Mouse (Mus musculus): ENCODE data around the gene Sema6d. TPM values are rescaled to one million over a fixed set of nuclear protein-coding genes. Genes with fewer than 3 reads are reported as not detected.

Gene Sema6d
- total RNA-seq, 2 experiments from 2014 or later, result 48.1 to 50.1 TPM

DNA sequence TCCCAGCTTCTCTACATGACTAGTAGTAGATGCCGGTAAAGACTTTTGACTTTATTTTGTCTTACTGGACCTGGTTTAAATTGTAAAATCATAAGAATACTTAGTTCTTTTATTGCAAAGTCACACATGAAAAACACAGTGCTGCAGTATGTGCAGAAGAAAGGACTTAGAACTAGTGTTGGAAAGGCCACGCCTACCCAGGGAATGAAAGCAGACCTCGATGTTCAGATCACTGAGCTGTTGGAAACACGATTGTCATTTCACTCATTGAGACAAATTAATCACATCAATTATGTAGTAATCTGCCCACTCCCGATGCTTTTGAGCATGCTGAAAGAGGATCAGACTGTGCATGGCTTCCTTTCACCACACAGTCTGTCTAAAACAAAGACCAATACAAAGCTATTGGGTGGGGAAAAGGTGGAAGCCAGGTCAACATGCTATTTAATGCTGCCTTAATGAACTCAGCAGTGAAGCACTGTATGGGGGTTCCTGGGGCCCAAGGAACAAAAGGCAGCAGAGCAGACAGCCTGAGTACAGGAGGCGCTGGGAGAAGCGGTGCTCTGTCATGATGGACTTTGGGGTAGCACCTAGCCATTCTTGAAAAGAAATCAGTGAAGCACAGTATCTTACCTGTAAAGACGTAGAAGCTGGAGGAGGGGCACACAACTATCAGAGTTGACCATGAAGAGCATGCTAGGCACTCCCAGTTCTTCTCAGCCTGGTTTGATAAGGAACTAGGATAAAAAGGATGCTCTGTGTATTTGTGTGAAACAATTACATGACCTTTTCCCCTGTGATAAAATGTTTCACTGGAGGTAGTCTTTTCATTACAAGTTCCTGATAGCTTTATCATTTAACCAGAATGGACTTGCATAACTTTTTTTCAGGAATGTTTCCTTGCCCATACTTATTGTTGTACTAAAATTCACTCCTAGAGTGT, 375.5 kb downstream of the Sema6d start:
- DNase-seq (ENCODE audit: low spot score in 2 of 2), result peak in 1 of 2 experiments; percentile 9

DNA sequence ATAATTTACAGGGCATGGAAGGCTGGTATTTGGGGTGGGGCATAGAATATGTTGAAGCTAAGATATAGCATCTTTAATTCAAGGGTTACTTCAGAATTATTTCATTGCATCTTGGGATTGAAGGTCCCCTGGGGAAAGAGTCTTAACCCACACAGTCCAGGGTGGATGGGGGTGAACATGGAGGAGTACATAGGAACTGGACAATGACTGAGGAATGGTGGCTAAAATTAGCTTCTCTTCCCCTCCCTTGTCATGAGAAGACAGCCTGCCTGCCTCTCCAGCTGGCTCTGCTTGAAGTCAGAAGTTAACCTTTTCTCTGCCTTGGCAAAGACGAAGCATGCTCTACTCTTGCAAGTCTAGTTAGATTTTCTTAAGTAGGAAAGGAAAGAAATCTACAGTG, 377.7 kb downstream of the Sema6d start:
- DNase-seq (ENCODE audit: low spot score in 2 of 2), result no peak

DNA sequence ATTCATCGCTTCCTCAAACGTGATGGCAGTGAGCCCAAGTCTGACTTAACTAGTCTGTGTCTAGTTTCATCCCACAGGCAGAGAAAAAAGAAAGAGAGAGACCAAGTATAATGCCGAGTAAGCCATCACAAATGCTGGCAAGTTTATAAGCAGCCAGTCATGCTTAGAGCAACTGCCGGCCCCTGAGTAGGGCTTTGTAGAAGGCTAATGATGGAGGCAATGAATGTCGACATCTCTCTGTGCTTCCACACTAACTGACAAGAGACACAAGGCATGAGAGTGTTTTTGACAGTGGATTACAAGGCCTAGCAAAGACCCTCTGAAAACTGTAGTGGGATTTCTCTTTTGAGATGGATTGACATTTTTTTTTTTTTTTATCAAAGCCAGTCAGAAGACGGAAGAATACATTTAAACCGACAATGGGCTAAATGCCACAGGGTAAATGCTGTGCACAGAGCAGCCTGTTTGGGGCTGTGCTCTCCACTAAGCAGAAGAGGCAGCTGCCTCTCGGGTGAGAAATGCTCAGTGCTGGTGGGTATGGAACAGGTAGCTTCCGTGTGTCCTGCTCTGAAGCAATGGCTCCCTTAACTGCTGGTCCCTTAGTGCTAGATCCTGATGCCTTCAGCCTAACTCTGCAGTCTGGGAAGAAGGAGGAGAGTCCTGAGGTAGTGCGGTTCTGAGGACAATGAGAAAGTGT, 380.7 kb downstream of the Sema6d start:
- DNase-seq (ENCODE audit: low spot score in 2 of 2), result no peak

DNA sequence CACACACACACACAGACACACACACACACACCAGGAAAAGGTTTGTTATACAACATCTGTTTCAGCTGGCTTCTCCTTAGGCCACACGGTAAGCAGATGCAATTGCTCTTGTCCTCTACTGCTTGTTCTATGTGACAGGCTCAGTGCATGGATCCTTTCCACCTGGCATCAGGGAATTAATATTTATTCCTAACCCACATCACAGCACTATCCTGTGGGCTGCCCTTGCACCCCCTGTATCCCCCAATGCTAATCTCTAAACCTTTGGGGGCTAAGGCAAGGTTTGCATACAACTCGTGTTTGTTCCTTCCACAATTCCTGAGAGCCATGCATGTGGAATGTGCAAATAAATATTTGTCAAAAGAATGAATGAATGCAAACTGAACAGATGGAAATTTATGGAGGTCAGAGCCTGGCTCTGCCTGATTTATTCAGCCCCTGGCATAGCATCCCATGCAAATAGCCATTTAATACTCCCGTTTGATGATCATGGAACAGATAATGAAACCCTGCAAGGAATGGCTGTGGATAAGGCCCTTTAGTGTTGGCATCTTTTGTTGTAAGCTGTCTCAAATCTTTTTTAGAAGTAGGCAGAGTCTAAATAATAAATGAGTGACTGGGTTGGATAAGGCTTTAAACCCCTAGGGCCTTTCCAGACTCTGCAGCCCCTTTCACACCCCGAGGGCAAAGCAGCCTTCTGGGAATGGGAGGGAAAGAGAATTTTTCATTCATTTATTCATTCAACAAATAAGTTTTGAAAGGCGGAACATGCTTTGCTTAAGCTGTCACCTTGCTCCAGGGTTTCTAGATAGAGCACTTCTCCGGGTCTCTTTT, 383.1 kb downstream of the Sema6d start:
- no peak for DNase-seq (ENCODE audit: low spot score in 2 of 2)

DNA sequence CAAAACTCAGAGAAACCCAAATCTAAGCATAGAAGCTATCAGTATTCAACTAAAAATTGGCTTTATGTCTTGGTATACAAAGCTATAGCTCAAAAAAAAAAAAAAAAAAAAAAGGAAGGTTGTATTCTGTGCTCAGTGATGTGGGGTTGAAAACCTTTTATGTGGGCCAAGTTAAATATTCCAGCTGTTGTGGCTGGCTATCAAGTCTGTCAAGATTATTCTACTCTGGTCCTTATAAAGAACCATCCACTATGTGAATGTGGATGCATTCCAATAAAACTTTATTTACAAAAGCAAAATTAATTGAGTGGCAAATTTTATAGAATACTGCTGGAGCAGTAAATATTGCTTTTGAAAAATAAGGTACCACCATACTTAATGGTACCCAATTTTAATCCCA, 388.1 kb downstream of the Sema6d start:
- DNase-seq (ENCODE audit: low spot score in 2 of 2), result no peak

DNA sequence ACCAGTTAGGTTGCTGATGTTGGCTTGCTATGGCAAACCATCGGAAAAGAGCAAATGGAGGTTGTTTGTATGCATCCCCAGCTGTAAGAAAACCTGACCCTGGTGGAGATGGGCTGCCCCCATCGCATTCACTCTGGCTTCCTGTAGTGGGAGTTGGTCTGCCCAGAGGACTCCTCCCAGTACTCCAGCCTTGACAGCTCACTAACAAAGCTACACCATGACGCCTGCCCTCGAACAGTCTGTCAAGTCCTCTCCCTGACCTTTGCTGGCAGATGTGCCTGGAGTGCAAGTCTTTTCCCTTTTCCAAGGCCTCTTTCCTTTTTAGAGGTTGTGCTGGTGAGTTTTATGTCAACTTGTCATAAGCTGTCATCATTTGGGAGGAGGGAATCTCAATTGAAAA, 388.8 kb downstream of the Sema6d start:
- no peak for DNase-seq (ENCODE audit: low spot score in 2 of 2)

DNA sequence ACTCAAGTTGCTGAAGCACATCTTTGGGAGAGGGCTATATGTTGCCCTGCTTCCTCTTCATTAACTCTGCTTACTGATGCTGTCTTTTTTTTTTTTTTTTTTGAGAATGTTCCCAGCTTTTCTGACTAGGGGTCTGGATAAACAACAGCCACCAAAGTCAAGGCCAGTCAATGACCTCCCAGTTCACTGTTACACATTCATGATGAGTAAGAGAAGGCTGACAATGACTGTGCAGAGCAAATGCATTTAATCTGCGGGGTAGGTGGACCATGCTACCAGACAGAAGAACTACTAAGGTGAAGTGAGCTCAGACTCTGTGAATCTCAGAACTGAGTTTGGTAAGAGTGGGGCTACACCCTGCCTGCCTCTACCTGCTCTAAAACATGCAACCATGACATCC, 396.0 kb downstream of the Sema6d start:
- no peak for DNase-seq (ENCODE audit: low spot score in 2 of 2)

DNA sequence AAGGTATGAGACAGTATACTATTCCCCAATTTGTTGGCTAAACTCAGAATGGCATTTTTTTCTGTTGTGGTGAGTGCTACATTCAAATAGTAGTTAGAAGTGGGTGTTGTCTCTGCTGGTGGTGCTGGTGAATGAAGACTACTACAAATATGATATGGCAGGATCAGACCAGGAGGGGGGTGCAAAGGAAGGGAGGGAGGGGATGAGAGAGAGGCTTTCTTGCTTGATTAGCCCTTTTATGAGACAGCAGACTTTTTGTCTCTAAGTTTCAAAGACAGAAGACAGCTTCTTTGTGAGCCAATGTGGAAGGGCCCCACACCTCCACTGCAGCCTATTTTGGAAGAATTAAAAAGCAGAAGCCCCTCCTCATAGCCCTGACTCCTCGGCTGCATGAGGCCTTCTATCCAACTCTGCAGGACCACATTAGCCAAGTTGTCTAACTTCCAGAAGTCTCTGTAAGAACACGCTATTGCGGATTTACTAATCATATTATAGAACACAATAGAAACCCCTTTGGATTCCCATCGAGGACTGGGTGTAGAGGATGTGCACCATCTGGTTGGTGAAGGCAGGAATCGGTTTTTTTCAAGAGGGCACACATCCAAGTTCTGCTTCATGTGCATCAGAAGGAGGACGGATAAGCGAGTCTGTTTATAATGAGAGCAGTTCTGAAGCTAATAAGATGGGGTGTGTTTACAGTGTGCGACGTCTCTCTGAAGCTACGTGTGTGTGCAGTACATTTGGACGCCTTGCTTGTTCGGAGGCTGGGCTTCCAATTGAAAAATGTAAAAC, 400.4 kb downstream of the Sema6d start:
- DNase-seq (ENCODE audit: low spot score in 2 of 2), result peak; percentile 42 to 77

DNA sequence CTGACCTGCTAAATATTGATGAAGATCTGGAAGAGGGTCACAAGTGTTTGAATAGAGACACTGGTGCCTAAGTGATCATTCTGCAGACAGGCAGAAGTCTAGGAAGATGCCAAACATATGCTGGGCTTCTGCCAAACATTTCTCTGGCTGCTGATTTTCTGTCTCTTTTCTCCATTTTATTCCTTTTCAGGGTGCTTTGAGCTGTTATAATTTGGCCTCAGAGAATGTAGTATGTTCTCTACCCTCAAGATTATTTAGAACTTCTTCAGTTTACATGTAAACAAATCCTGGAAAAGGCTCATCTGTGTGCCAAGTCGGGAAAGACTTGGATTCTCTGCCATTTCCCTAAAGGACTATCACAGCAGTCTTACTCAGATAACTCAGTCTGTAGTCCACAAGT, 406.0 kb downstream of the Sema6d start:
- DNase-seq (ENCODE audit: low spot score in 2 of 2), result peak in 1 of 2 experiments; percentile 28

DNA sequence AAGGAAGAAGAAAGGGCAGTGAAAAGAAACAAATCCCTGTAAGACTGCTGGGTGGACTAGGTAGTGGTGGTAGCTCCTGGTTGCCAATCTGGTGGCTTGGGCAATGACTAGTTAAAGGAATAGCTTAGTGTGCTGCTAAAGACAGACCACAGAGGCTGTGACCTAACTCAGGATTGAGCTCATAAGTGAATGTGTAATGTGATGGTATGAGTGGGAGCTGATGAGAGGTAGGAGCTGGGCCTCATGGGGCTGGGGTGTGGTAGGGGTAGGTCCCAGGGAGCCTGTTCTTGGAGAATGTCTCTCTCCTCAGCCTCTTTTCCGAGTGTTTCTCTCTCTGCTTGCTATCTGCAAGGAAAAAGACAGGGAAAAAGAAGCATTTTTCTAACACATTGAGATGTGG, 409.9 kb downstream of the Sema6d start:
- DNase-seq (ENCODE audit: low spot score in 2 of 2), result no peak

DNA sequence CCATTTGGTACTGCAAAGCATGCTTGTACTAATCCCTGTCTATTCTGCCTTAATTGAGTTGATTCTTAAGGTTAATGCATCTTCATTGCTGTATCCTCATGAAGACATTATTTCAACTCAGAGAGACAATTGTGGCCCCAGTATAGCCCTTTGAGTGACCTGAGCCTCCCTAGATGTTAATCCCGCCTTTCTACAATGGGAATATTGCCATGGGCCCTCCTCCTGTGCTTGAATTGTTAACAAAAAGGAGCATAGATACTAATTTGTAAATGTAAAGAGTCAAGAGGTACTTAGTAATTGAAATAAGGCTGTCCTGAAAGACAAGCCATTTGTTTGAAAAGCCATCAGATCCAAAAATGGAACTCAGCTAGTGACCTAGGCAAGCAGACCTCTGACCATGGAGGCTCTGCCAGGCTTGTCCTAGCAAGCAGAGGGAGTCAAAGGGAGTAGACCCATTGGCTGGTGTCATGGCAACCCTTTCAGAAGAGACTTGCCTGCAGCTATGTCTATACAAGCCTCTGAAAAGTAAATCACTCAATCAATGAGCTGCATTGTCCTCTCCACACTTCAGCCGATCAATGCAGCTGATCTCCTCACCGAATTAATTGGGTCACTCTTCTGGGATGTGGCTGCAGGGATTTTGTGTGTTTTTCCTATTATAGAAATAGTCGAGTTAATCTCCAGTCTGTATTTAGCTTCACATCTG, 416.2 kb downstream of the Sema6d start:
- DNase-seq (ENCODE audit: low spot score in 2 of 2), result no peak

DNA sequence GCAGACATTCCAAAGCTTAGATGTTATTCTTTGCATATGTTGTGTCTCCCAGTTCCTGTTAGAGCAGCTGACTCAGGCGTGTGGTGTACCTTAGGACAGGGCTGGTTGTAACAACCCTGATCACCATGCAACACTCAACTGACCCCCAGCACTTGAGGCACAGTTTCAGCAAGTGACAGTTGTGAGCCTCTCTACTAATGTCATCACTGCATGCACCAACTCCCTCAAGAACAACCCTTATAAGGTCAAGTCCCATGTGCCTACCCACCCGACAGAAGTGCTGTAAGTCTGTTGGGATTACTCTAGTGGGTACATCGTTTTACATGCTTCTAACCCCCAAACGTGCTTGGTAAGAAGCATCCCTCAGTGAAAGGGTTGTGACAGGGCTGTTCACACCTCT, 418.0 kb downstream of the Sema6d start:
- DNase-seq (ENCODE audit: low spot score in 2 of 2), result no peak

DNA sequence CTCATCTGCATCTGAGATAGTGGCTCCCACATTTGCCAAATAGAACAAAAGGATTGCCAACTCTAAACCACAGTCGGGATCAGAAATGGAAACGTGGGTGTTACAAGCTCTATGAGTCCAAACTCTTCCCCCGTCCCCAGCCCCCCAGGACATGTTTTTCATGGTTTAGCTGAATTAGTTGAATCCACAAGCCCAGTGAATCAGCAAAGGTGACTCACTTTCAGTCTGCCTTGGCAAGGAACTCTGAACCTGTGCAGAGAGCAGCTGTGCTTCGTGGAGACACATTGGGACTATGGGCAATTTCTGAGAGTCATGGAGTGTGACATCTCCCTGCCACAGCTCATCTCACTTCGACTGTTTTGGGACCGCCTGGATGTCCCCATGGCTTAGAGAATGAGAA, 419.7 kb downstream of the Sema6d start:
- peak; percentile 34 to 74 for DNase-seq (ENCODE audit: low spot score in 2 of 2)

DNA sequence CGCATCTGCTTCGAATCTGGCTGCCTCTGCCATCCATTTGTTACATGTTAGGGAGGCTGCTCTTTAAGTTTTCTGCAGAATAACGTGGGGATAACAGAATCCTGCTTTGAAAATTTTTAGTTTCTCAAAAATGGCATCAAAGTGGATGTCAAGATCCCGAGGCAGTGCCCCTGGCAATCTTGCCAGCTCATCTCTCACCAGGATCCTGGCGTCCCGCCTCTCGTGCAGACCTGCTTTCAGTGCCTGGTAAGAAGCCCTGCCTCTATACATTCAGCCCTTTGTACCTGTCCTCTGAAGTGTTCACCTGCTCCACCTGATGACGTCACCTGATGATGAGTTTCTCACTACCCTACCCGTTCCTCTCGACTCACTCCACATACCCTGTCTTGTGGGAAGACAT, 422.1 kb downstream of the Sema6d start:
- no peak for DNase-seq (ENCODE audit: low spot score in 2 of 2)

DNA sequence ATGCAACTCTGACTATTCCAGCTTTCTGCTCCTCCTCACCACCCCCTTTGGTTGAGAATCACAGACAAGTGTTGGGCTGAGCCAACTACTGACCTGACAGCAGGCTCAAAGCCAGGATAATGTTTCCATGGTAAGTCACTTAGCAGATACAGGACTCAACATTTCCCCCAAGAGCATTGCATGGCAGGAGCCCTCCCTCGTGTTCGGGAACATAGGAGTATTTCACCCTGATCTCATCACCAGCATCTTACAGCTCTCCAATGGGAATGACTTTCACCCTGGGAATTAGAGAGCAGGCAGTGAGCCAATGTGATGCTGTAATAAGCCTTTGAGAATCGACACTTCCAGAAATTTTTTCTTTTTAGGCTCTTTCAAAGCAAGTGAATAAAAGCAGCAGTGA, 432.7 kb downstream of the Sema6d start:
- DNase-seq (ENCODE audit: low spot score in 2 of 2), result no peak

DNA sequence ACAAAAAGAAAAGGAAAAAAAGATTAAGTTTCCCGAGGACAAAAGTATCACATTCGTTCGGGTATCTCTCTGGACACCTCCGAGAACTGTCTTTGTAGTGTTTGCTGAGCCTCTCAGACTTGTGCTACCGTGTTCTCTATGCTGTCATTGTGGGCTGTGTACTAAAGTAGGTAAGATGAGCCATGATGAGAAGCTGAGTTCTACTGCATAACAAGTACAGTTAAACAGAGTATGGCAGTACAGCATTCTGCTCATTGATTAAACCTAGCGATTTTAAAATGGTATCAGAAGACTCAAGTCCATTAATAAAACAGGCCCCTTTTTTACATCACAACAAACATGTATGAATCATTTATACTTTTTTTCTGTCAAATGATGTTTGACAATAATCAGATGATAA, 433.9 kb downstream of the Sema6d start:
- DNase-seq (ENCODE audit: low spot score in 2 of 2), result no peak

DNA sequence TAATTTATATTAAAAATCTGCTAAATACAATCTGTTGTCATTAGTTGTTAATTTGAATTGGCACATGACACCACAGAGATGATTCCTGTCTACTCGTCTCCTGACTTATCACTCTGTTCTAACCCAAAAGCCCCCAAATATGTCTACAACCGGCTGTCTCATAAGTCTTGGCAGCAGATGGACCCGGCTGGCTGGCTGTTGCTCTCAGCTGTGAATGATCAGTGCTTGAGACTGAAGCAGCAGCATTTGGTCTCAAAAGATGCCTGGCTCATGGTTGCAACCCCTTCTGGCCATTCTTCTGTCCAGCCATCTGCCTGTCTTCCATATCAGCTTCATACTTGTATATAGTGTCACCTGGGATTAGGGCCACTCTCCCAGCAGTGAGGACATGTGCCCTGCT, 434.4 kb downstream of the Sema6d start:
- peak; percentile 55 to 75 for DNase-seq (ENCODE audit: low spot score in 2 of 2)

DNA sequence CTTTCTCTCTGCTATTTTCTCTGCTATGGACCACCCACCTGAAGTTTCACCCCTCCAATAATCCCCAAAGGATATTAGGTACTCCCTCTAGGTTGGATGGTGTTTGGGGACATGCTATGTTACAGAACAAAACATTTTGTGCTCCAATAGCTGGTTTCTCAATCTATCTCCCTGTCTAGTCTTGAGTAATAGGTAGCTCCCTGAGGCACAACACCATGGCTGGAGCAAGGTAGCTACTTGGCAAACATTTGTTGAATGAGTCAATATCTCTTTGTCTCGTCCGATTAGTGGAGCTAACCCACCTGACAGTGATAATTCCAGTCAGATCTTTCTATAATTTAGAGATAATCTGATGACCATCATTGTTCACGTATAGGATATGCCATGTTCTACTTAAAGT, 437.9 kb downstream of the Sema6d start:
- no peak for DNase-seq (ENCODE audit: low spot score in 2 of 2)

DNA sequence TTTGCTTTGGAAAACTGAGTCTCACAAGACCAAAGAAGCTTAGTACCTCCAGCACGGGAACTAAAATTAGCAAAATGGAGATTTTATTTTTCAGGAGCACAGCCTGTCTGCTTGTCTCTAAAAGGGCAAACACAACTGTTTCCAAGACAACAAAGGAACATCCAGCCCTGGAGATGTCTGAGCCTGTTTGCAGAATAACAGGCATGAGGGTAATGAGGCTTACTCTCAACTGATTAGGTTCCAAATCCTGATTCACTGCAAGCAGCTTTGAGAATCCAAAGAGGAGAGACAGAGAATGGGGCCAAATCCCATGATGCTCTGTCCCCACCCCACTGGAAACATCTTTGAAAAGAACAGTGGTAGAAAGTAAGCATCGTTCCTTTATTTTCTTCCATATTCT, 440.7 kb downstream of the Sema6d start:
- DNase-seq (ENCODE audit: low spot score in 2 of 2), result peak in 1 of 2 experiments; percentile 35

DNA sequence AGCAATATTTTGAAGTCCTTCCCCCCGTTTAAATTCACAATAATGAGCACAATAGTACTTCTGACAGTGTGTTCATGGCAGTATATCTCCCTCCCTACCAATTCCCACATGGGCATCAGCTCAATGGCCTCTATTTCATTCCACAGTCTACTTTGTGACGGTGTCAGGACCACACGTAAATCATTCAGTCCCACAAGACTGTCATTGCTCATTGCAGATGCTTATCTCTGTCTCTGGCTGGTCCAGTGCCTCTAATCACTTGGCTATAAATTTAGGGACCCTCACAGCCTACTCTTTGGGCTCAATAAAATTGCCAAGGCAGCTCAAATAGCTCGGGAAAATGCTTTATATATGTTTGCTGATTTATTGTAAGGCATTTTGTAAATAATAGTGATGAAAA, 441.3 kb downstream of the Sema6d start:
- no peak for DNase-seq (ENCODE audit: low spot score in 2 of 2)

Data from layer of hippocampus, adult 18-20 months (tissue).